Mouse (Mus musculus) intestine, embryonic 16.5 days (tissue): ENCODE measurements around the gene Npvf. TPM values are rescaled to one million over a fixed set of nuclear protein-coding genes. Genes with fewer than 3 reads are reported as not detected.
"Not testable (repeated sequence)": the region's sequence is repeated elsewhere in the genome, so short reads cannot be mapped to it uniquely, and the experiment has no call there.

ENCODE experiments used
- ATAC-seq: fragments of 200-750 bp; cut with Nextera tagmentation; 2 replicates; pipeline ENCODE4 v1.8.0; 2017; ENCODE audit warnings: moderate TSS enrichment, moderate library complexity
- H3K27ac ChIP-seq: fragments of 300-500 bp; sonication (generic); 2 replicates; pipeline ENCODE4 v1.5.1; 2014; ENCODE audit warnings: mild to moderate bottlenecking, low read length
- H3K27me3 ChIP-seq: fragments of 300-500 bp; sonication (generic); replicated peaks from 2 replicates; pipeline ENCODE4 v1.6.1; 2014; ENCODE audit warnings: low read length, control low read depth, mixed read lengths; ENCODE audit not compliant: control insufficient read depth, insufficient read depth
- H3K36me3 ChIP-seq: fragments of 300-500 bp; sonication (generic); 2 replicates; pipeline ENCODE4 v1.6.1; 2014; ENCODE audit warnings: low read length, control low read depth; ENCODE audit not compliant: control insufficient read depth, insufficient read depth
- H3K4me1 ChIP-seq: fragments of 300-500 bp; sonication (generic); 2 replicates; pipeline ENCODE4 v1.6.1; 2014; ENCODE audit warnings: low read length, control low read depth, mixed read lengths; ENCODE audit not compliant: control insufficient read depth, insufficient read depth
- H3K4me2 ChIP-seq: fragments of 300-500 bp; sonication (generic); 2 replicates; pipeline ENCODE4 v1.6.1; 2014; ENCODE audit warnings: low read depth, low read length, control low read depth
- H3K4me3 ChIP-seq: fragments of 300-500 bp; sonication (generic); 2 replicates; pipeline ENCODE4 v1.5.1; 2014; ENCODE audit warnings: mild to moderate bottlenecking, low read length
- H3K9ac ChIP-seq: fragments of 300-500 bp; sonication (generic); 2 replicates; pipeline ENCODE4 v1.6.1; 2014; ENCODE audit warnings: low read depth, low read length
- H3K9me3 ChIP-seq: fragments of 300-500 bp; sonication (generic); 2 replicates; pipeline ENCODE4 v1.6.1; 2016; ENCODE audit warnings: low read length, control low read depth; ENCODE audit not compliant: control insufficient read depth
- WGBS: fragments of 180-500 bp; shearing (Covaris S2); extraction: QIAGEN DNeasy Blood & Tissue Kit; methylation state at CpG from one replicate; pipeline ENCODE4 v1.1.7; 2014; 5-methylcytosine and 5-hydroxymethylcytosine counted together
- polyA plus RNA-seq: library from polyadenylated mRNA; unstranded; fragments of >200 nt; fragmentation: Nextera tagmentation; extraction: Ambion mirVana; gene quantifications from 2 replicates; pipeline ENCODE4 v1.2.1, GENCODE M21; 2015

Npvf gene
- polyA plus RNA-seq, 1 experiment from 2014 or later = not detected

- WGBS = 56% methylated on average over 3 of the region's 3 CpGs
- Histone ChIP-seq H3K4me1 (0 out of 2 replicates have a peak, but pooled peaks cover 4% of the 10 kb centered on the region), H3K4me2 (no peak overlapping the region), H3K4me3 (no peak overlapping the region), H3K9me3 (no peaks in the 10 kb centered on the region), H3K9ac (no peak overlapping the region), H3K36me3 (no peaks in the 10 kb centered on the region), H3K27me3 (no peaks in the 10 kb centered on the region), H3K27ac (no peak overlapping the region)
- ATAC-seq = no peak
These were observed 9.5 kb downstream of the Npvf start for GRCm38 (mm10) chr6:50644701-50645100.

- Histone ChIP-seq H3K36me3 (no peaks in the 10 kb centered on the region), H3K4me3 (no peak overlapping the region), H3K4me2 (no peak overlapping the region), H3K9ac (no peak overlapping the region), H3K9me3 (no peaks in the 10 kb centered on the region), H3K27me3 (no peaks in the 10 kb centered on the region), H3K27ac (no peak overlapping the region), H3K4me1 (0 out of 2 replicates have a peak, but pooled peaks cover 4% of the 10 kb centered on the region)
- 67% methylated on average over 5 of the region's 5 CpGs for WGBS
- no peak for ATAC-seq
These were observed 12.3 kb downstream of the Npvf start for GRCm38 (mm10) chr6:50641898-50642297.

- no peak for ATAC-seq
- WGBS = 78% methylated on average over 4 of the region's 4 CpGs
- no peaks in the 10 kb centered on the region for H3K27me3 ChIP-seq
- H3K27ac ChIP-seq = no peak overlapping the region
- no peak overlapping the region for H3K9ac ChIP-seq
- no peaks in the 10 kb centered on the region for H3K9me3 ChIP-seq
- H3K4me2 ChIP-seq = no peak overlapping the region
- H3K4me1 ChIP-seq = 0 out of 2 replicates have a peak, but pooled peaks cover 4% of the 10 kb centered on the region
- no peak overlapping the region for H3K4me3 ChIP-seq
- H3K36me3 ChIP-seq = no peaks in the 10 kb centered on the region
These were observed 13.9 kb downstream of the Npvf start for GRCm38 (mm10) chr6:50640377-50640776.

- no peak for ATAC-seq
- Histone ChIP-seq H3K27me3 (no peaks in the 10 kb centered on the region), H3K27ac (no peak overlapping the region), H3K4me2 (no peak overlapping the region), H3K9ac (no peak overlapping the region), H3K36me3 (no peaks in the 10 kb centered on the region), H3K4me3 (no peak overlapping the region), H3K9me3 (no peaks in the 10 kb centered on the region), H3K4me1 (0 out of 2 replicates have a peak, but pooled peaks cover under 1% of the 10 kb centered on the region)
- WGBS = 31% methylated on average over 2 of the region's 2 CpGs
These were observed 14.6 kb downstream of the Npvf start for GRCm38 (mm10) chr6:50639656-50640055.

GRCm38 (mm10) chr6:50626170-50626569 lies 28.1 kb downstream of the Npvf start:
- not testable (repeated sequence) for ATAC-seq, H3K27ac ChIP-seq
- 69% methylated on average over 2 of the region's 2 CpGs for WGBS

GRCm38 (mm10) chr6:50618273-50618672 lies 36.0 kb downstream of the Npvf start:
- H3K4me1 ChIP-seq, ATAC-seq, H3K36me3 ChIP-seq, H3K27ac ChIP-seq, H3K9me3 ChIP-seq, H3K9ac ChIP-seq, H3K4me2 ChIP-seq, H3K27me3 ChIP-seq, H3K4me3 ChIP-seq: not testable (repeated sequence)
- WGBS = 90% methylated on average over 1 of the region's 1 CpGs

More at GRCm38 (mm10) chr6:50626170-50626569, 28.1 kb downstream of the Npvf start:
- H3K9me3 ChIP-seq, H3K4me2 ChIP-seq, H3K27me3 ChIP-seq, H3K36me3 ChIP-seq, H3K4me1 ChIP-seq, H3K9ac ChIP-seq, H3K4me3 ChIP-seq: not testable (repeated sequence)

- H3K27ac ChIP-seq = no peak overlapping the region
- no peaks in the 10 kb centered on the region for H3K27me3 ChIP-seq
- H3K4me3 ChIP-seq = no peak overlapping the region
- no peaks in the 10 kb centered on the region for H3K9me3 ChIP-seq
- H3K36me3 ChIP-seq = no peaks in the 10 kb centered on the region
- no peaks in the 10 kb centered on the region for H3K4me1 ChIP-seq
- no peak for ATAC-seq
- 31% methylated on average over 4 of the region's 4 CpGs for WGBS
- H3K4me2 ChIP-seq = no peak overlapping the region
- no peak overlapping the region for H3K9ac ChIP-seq
These were observed 52.6 kb downstream of the Npvf start for GRCm38 (mm10) chr6:50601620-50602019.

Other genes with a start within 250 kb of the Npvf start
- gene Osbpl3, start 198.2 kb downstream of the Npvf start, polyA plus RNA-seq = 7.0 and 9.0 TPM in 2 replicates
- gene Cycs, start 87.9 kb downstream of the Npvf start, polyA plus RNA-seq = 79.0 and 88.1 TPM in 2 replicates
- 0.38 and 0.44 TPM in 2 replicates for gene 4921507P07Rik, start 57.8 kb downstream of the Npvf start, polyA plus RNA-seq